Mouse (Mus musculus): ENCODE measurements at regions not wholly inside any gene's neighbourhood (a gene's known extent, or its start where the extent isn't known, plus 50 kb on each side); places are given as distances from the start of the nearest gene placed in this dataset.

DNA sequence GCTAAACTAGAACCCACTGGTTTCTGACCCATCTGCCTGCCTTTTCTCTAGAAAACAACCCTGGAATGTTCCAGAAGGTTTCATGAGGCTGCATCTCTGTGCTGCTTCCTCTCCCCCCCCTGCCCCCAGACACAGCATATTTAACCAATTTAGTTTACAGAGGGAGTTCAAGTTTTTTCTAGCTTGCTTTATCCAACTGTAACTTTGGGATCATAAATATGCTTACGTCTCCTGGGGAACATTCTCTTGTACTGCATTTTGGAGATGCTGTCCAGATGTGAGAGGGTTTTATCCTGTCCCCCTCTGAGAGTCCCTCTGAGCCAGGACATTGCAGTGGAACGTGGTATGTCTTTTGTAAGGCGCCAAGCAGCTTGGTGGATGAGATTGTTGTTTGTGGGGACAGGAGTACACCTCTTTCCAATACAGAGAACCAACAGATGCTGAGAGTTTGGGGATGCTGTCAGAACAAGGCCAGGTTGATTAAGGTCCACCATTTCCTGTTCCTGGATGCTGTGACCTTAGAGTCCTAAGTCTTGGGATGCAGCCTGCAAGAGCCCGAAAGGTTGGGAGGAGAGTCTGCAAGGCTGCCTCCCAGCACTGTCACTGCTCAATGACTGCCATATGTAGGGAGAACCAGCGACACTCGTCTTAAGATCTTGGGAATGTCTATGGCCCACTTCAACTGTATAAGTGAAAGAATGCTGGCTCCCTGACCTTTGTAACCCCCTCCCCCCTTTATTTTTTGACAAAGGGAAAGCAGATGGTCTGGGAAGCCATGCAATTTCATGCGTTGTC lies 51.4 kb upstream of the Tut7 start:
- DNase-seq (ENCODE audit: low spot score in 2 of 2), result no peak

Measured in urinary bladder, postnatal 36 days (tissue).